Mouse (Mus musculus) heart, postnatal 0 days (tissue): ENCODE measurements around the gene Setdb1.

Experiments used
- CTCF ChIP-seq: IDR thresholded peaks from 2 replicates; pipeline ENCODE4 v1.5.1; 2016; ENCODE audit warnings: antibody characterized with exemption, control low read depth, low read depth
- EP300 ChIP-seq: IDR thresholded peaks from 2 replicates; pipeline ENCODE4 v1.6.1; 2016; ENCODE audit warnings: antibody characterized with exemption, low read depth

GRCm38 (mm10) chr3:95296103-95296469 is 60.9 kb downstream of the Setdb1 start:
- TF ChIP-seq CTCF (peak; percentile 51), EP300 (no peak)
